Mouse (Mus musculus): ENCODE measurements around the gene Tnik.
A peak's percentile ranks its signal among the peaks of the same experiment; 100 is the strongest.

The Tnik gene

GRCm38 (mm10) chr3:28554934-28555333, 291.9 kb downstream of the Tnik start:
- DNase-seq = no peak

GRCm38 (mm10) chr3:28555795-28556570, 293.0 kb downstream of the Tnik start:
- DNase-seq = no peak

- DNase-seq = no peak
Measured at GRCm38 (mm10) chr3:28558328-28558871, 295.4 kb downstream of the Tnik start.

- no peak for DNase-seq
Measured at GRCm38 (mm10) chr3:28561408-28561807, 298.4 kb downstream of the Tnik start.

- peak; percentile 12 to 57 for DNase-seq
Measured at GRCm38 (mm10) chr3:28562612-28563332, 299.8 kb downstream of the Tnik start.

- DNase-seq = peak in 1 of 2 experiments; percentile 23
Measured at GRCm38 (mm10) chr3:28564370-28565357, 301.6 kb downstream of the Tnik start.

- peak; percentile 29 to 72 for DNase-seq
Measured at GRCm38 (mm10) chr3:28577301-28577700, 314.3 kb downstream of the Tnik start.

- no peak for DNase-seq
Measured at GRCm38 (mm10) chr3:28578950-28579615, 316.1 kb downstream of the Tnik start.

GRCm38 (mm10) chr3:28585750-28586465, 322.9 kb downstream of the Tnik start:
- DNase-seq = no peak

GRCm38 (mm10) chr3:28587808-28588207, 324.8 kb downstream of the Tnik start:
- DNase-seq = no peak

- DNase-seq = peak; percentile 81 to 82
Measured at GRCm38 (mm10) chr3:28591345-28591744, 328.3 kb downstream of the Tnik start.

- DNase-seq = no peak
Measured at GRCm38 (mm10) chr3:28593922-28594321, 330.9 kb downstream of the Tnik start.

GRCm38 (mm10) chr3:28599476-28599875, 336.5 kb downstream of the Tnik start:
- no peak for DNase-seq

GRCm38 (mm10) chr3:28606741-28607140, 343.7 kb downstream of the Tnik start:
- DNase-seq = no peak

- no peak for DNase-seq
Measured at GRCm38 (mm10) chr3:28612330-28612729, 349.3 kb downstream of the Tnik start.

GRCm38 (mm10) chr3:28616386-28616785, 353.4 kb downstream of the Tnik start:
- no peak for DNase-seq

GRCm38 (mm10) chr3:28617008-28617627, 354.1 kb downstream of the Tnik start:
- DNase-seq = no peak

- no peak for DNase-seq
Measured at GRCm38 (mm10) chr3:28621792-28622191, 358.8 kb downstream of the Tnik start.

- no peak for DNase-seq
Measured at GRCm38 (mm10) chr3:28626816-28627215, 363.8 kb downstream of the Tnik start.

GRCm38 (mm10) chr3:28636778-28637177, 373.8 kb downstream of the Tnik start:
- DNase-seq = no peak

GRCm38 (mm10) chr3:28638957-28639356, 375.9 kb downstream of the Tnik start:
- peak; percentile 20 to 40 for DNase-seq
